Mouse (Mus musculus) bone marrow macrophage, adult 2 months (primary cell): ENCODE measurements around the gene Mpc1. TPM values are rescaled to one million over a fixed set of nuclear protein-coding genes. Genes with fewer than 3 reads are reported as not detected.

Experiments
- H3K27ac ChIP-seq: 2 replicates; pipeline ENCODE4 v1.5.1; 2012; ENCODE audit warnings: low read depth, low read length; ENCODE audit not compliant: insufficient read depth
- H3K4me1 ChIP-seq: 2 replicates; pipeline ENCODE4 v1.6.1; 2012; ENCODE audit warnings: low read length; ENCODE audit not compliant: control insufficient read depth, insufficient read depth
- H3K4me3 ChIP-seq: 2 replicates; pipeline ENCODE4 v1.5.1; 2012; ENCODE audit warnings: mild to moderate bottlenecking, low read length, moderate library complexity; ENCODE audit not compliant: insufficient read depth
- CTCF ChIP-seq: IDR thresholded peaks from 2 replicates; pipeline ENCODE4 v1.5.1; 2012; ENCODE audit warnings: low read depth, mild to moderate bottlenecking, low read length, moderate library complexity
- POLR2A ChIP-seq: IDR thresholded peaks from 2 replicates; pipeline ENCODE4 v1.6.1; 2012; ENCODE audit warnings: mild to moderate bottlenecking, low read depth, low read length, borderline replicate concordance
- polyA plus RNA-seq: library from polyadenylated mRNA; stranded (reverse); fragments of >200 nt; gene quantifications from 2 replicates; pipeline ENCODE4 v1.2.4, GENCODE M21; 2012; ENCODE audit not compliant: missing spikeins, insufficient read depth, insufficient read length

Mpc1 gene
- polyA plus RNA-seq, 1 experiment, result 103 TPM

DNA sequence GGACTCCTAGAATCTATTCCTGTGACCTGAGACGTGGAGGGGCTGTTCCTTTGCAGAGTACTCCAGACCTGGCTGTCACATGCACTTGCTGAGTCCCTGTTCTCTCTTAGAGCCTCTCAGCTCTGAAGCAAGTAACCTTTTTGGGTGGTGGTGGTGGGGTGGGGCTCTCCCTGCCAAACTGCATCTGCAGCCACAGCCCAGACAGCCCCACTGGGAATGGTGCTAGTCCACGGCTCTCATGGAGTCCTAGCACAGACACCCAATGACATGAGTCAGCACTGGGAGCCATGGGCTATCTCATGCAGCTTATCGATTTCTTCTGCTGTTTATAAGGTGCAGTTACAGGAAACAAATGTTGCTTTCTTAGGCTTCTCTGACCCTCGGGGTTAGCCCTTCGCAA is 15.0 kb downstream of the Mpc1 start:
- TF ChIP-seq CTCF (no peak), POLR2A (no peak)
- Histone ChIP-seq H3K4me3 (no peak overlapping the region), H3K4me1 (peaks cover 2% of the 10 kb centered on the region), H3K27ac (no peak overlapping the region)

DNA sequence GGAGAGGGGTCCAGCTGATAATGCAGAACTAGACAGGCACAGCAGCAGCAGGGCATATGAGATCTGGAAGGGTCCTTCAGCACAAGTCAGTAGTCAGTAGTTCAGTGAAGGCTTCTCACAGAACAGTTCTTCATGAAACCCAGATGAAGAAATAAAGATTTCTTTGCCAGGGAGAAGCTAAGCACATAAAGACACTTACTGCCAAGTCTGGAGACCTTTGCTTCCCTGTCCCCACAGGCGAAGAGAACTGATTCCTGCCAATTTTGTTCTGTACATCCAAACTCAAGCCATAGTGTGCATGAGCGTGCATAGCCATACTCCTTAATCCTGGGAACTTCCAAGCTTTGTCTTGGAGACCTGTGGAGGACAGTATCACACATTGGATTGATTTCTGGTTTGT is 15.6 kb downstream of the Mpc1 start:
- no peak for TF ChIP-seq POLR2A
- TF ChIP-seq CTCF, result no peak
- H3K4me1 ChIP-seq, result peaks cover 8% of the 10 kb centered on the region
- H3K4me3 ChIP-seq, result no peak overlapping the region
- H3K27ac ChIP-seq, result no peak overlapping the region

DNA sequence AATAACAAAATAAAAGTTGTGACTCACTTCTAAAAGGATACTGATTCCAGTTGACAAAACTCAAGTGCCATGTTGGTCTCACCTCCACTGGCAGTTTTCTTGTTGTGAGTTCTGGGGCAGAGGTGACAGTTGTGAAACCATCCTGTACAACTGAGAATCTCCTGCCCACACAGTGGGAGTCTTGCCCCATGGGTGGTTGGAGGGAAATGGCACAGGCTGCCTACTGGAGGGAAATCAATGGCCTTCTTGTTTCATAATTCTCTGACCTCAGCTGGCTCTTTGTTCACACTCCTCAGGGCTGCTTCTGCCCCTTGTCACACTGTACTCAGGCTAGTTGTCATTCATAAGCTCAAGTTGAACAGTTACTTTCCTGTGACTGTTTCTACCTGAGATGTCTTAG is 16.8 kb downstream of the Mpc1 start:
- no peak for TF ChIP-seq CTCF
- no peak for TF ChIP-seq POLR2A
- Histone ChIP-seq H3K27ac (no peak overlapping the region), H3K4me3 (no peak overlapping the region), H3K4me1 (peaks cover 19% of the 10 kb centered on the region)

DNA sequence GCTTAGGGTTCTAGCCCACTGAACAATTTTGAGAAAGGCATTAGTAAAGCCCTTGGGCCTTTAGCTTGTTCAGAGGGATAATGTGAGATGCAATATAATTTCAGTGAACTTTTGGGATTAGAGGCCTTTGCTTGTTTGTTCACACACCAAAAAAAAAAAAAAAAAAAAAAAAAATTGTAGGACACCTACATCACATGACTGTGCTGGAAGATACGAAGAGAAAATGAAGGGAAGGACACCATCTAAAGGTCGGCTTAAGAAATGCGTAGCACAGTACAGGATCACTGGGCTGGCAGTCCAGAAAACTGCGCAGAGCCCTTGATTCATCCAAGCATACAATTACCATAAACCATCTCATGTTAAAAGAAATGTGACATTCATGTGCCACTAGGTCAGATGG is 18.8 kb downstream of the Mpc1 start:
- Histone ChIP-seq H3K4me3 (no peak overlapping the region), H3K4me1 (peaks cover 32% of the 10 kb centered on the region)

DNA sequence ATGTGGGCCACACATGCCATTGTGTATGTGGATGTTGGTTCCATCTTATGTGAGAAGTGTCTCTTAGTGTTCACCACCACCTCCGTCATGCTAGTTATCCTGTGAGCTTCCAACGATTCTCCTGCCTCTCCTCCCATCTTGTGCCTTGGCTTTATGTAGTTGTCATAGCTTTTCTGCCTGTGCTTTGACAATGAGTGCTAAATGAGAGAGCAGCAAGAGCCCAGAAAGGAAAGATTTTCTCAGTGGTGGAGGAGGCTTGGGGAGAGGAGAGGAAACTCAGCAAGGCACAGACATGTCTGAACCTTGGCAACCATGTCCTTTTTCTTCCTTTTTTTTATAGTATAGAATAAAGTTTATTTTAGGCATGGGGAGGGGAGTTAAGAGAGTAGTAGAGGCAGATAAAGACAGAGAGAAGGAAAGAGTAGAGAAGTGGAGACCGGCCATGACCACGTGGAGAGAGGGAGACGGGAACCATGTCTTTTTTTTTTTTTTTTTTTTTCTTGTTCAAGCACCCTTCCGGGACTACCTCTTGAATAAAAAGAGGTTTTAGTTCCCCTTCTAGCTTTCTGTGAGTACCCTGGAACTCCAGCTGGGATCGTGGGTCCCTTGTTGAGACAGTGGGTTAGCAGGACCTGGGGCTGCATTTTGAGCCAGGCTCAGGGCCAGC is 20.2 kb downstream of the Mpc1 start:
- no peak for TF ChIP-seq CTCF
- no peak for TF ChIP-seq POLR2A
- Histone ChIP-seq H3K4me3 (no peak overlapping the region), H3K27ac (no peak overlapping the region), H3K4me1 (peaks cover 38% of the 10 kb centered on the region)

More for the DNA sequence above, 18.8 kb downstream of the Mpc1 start:
- H3K27ac ChIP-seq, result no peak overlapping the region
- TF ChIP-seq POLR2A, result no peak
- no peak for TF ChIP-seq CTCF

DNA sequence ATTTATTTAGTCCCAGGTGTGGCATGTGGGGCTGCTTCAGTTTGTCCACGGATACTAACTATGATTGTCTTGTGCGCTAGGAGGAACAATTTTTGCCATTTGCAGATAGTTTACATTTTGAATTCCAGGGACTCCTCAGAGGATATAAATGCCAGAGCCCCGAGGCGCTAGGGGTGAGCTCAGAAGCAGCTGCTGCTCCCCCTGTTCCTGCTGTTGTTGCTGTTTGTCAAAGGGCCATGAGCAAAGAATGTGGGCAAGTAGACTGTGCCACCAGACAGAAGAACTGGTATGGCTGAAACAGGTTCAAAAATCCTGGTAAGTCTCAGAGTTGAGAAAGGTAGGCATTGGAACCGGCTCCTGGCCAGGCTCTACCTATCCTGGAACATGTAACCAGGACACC is 21.0 kb downstream of the Mpc1 start:
- H3K4me1 ChIP-seq, result peaks cover 44% of the 10 kb centered on the region
- H3K4me3 ChIP-seq, result no peak overlapping the region
- no peak overlapping the region for H3K27ac ChIP-seq
- TF ChIP-seq CTCF (no peak), POLR2A (no peak)

DNA sequence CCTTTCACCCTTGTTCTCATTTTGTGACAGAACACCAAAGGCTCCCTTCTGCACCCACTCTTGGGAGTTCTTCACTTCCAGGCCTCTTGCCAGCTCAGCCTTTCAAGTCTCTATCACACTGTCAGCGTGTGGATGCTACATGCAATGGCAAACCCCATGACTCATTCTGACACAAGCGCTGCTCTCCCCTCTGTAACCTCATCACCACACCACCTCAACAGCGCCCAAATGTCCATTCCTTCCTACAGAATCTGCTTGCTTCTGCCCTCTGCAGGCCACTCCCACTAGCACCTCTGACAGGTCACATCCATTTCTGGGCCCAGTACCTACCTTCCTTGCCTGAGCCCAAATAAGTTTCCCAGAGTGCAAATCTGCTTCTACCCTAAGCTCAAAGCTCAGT is 23.1 kb downstream of the Mpc1 start:
- Histone ChIP-seq H3K4me1 (peaks cover 53% of the 10 kb centered on the region), H3K4me3 (no peak overlapping the region), H3K27ac (peak overlapping the region; percentile 86)
- TF ChIP-seq CTCF (no peak), POLR2A (no peak)

DNA sequence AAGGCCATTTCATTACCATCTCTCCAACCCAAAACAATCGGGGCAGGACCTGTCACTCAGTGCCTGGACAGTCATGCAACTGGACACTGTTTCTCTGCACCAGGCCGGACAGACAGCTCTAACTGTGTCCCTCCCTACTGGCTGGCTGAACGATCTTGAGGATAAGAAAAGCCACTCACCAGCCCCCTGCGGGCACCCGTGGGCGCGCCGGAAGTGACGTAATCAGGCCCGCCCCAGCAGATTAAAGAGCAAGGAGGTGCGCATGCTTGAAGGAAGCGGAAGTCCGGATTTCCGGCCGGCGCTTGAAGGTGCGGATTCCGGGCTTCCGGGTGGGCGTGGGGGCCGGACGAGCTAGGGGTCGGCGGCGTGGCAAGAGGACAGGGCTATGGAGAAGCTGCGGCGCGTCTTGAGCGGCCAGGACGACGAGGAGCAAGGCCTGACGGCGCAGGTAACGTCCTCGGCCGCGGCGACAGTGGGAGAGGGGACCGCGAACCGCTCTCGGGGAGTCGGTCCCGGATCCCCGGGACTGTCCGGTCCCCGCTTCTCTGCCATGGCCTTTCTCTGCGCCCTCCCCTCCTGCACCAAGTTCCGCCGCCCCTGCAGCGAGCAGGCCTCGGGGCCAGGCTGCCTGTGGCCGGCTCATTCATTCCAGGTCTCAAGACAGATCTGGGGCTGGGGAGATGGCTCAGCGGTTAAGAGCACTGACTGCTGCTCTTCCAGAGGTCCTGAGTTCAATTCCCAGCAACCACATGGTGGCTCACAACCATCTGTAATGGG is 28.3 kb downstream of the Mpc1 start, which contains the start of gene Sft2d1:
TSS of gene Sft2d1 (plus strand) at position 265 of the 777 bp plus-strand sequence.
- peak within 1 kb of the TSS; percentile 95 for H3K27ac ChIP-seq
- peaks cover 43% of the 10 kb centered on the region for H3K4me1 ChIP-seq
- TF ChIP-seq CTCF (no peak), POLR2A (0 out of 2 replicates have a peak, but pooled peaks have one; percentile 50)
- peak within 1 kb of the TSS; percentile 91 for H3K4me3 ChIP-seq

DNA sequence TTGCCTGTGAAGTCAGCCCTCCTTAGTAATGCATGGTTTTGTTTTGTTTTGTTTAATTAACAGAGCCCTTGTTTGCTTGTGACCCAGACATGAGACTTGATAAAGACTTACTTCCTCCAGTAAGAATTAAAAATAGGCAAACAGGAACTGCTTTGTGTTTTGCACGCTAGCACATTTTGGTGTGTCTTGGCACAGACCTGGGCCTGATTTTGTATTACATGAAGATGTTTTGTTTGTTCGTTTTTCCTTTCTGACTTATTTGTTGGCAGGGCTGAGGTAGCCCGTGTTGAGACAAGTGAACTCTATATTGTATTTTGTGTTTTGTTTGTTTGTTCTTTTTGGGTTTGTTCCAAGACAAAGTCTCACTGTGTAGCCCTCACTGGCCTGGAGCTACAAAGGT is 29.0 kb downstream of the Mpc1 start:
- Histone ChIP-seq H3K4me3 (peak overlapping the region; percentile 91), H3K4me1 (peaks cover 46% of the 10 kb centered on the region), H3K27ac (peak overlapping the region; percentile 95)
- TF ChIP-seq CTCF (no peak), POLR2A (no peak)

DNA sequence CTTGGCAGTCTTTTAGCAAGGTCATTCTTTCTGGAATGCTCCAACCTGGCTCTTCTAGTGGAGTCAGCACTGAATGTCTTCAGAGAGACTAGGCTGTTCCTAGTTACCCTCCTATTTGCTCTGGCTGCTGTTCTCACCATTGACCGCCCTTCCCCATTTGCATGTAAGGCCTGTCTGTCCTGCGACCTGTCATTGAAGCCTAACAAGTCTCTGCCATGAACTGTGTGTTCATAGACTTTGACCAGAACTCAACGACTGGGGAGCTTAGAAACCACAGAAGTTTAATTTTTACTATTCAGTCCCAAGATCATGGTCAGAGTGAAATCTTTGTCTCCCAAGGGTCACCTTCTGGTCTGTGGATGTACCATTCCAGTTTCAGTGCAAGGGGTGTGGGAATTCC is 31.3 kb downstream of the Mpc1 start:
- TF ChIP-seq CTCF (no peak), POLR2A (no peak)
- Histone ChIP-seq H3K27ac (no peak overlapping the region), H3K4me1 (peaks cover 39% of the 10 kb centered on the region), H3K4me3 (no peak overlapping the region)
